Mouse (Mus musculus) heart, postnatal 0 days (tissue): Measurements from ENCODE around the gene Slc5a4b.

Experiments
- CTCF ChIP-seq: IDR thresholded peaks from 2 replicates; pipeline ENCODE4 v1.5.1; 2016; ENCODE audit warnings: antibody characterized with exemption, control low read depth, low read depth
- EP300 ChIP-seq: IDR thresholded peaks from 2 replicates; pipeline ENCODE4 v1.6.1; 2016; ENCODE audit warnings: antibody characterized with exemption, low read depth

DNA sequence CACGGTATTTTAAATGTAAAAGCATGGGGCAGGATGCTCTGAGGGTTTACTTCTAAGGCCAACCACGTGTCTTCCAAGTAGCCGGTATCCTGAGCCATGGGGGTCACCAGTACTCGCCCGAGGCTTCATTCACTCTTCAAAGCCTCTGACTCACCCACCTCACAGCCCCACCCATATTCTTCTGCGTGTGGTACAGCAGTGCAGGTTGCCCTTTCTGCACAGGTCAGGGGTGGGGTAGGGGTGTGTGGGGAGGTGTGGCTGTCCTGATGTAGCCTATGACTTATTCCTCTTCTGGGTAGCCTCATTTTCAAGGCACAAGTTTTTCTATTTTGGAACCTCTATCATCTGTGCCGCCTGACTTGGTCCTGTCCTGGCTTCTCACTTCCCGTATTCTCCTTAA is 36.1 kb upstream of the Slc5a4b start:
- TF ChIP-seq CTCF, result no peak
- TF ChIP-seq EP300, result no peak
